Mouse (Mus musculus): ENCODE results near the gene Gm47283. TPM values are rescaled to one million over a fixed set of nuclear protein-coding genes. Genes with fewer than 3 reads are reported as not detected.

The Gm47283 gene
- total RNA-seq, 2 experiments from 2014 or later: not detected

Other genes with a start within 250 kb of the Gm47283 start
- gene Gm21860, start 29.9 kb upstream of the Gm47283 start, total RNA-seq (2021): not detected
- gene Gm21748, start 54.4 kb downstream of the Gm47283 start, total RNA-seq (2021): not detected

Data from layer of hippocampus, postnatal 25 days (tissue).